Mouse (Mus musculus) olfactory bulb, adult 2 months (tissue): ENCODE results near the gene Vwce.

Experiments
- CTCF ChIP-seq: fragments of 200-500 bp; IDR thresholded peaks from 2 replicates; pipeline ENCODE4 v1.5.1; 2012; ENCODE audit warnings: low read depth, mild to moderate bottlenecking, low read length, moderate library complexity; ENCODE audit not compliant: insufficient read depth
- POLR2A ChIP-seq: fragments of 200-500 bp; IDR thresholded peaks from 2 replicates; pipeline ENCODE4 v1.6.1; 2012; ENCODE audit warnings: mild to moderate bottlenecking, low read depth, low read length, moderate library complexity; ENCODE audit not compliant: insufficient read depth

- TF ChIP-seq POLR2A = no peak
- no peak for TF ChIP-seq CTCF
These were observed 65.8 kb downstream of the Vwce start for GRCm38 (mm10) chr19:10699851-10700250.
